Mouse (Mus musculus) c-Kit-positive CD71-negative TER-119-negative erythroid progenitor cells, embryonic 14.5 days (primary cell): Measurements from ENCODE around the gene Hist1h4k.
"Not testable (repeated sequence)": the region's sequence is repeated elsewhere in the genome, so short reads cannot be mapped to it uniquely, and the experiment has no call there.

Experiments used
- DNase-seq: peaks from one replicate; pipeline ENCODE4 v3.0.0-alpha.2; 2013; ENCODE audit warnings: low read depth

Hist1h4k gene

GRCm38 (mm10) chr13:21754294-21755001, 4.1 kb upstream of the Hist1h4k start:
- peak; percentile 50 for DNase-seq

- peak; percentile 87 for DNase-seq
These were observed 3.4 kb upstream of the Hist1h4k start, which contains the start of the genes Hist1h2ak and Hist1h2bn for GRCm38 (mm10) chr13:21753524-21754285. Hist1h2ak (minus strand) TSS chr13:21753827. Hist1h2bn (plus strand) TSS chr13:21754123.

DNA sequence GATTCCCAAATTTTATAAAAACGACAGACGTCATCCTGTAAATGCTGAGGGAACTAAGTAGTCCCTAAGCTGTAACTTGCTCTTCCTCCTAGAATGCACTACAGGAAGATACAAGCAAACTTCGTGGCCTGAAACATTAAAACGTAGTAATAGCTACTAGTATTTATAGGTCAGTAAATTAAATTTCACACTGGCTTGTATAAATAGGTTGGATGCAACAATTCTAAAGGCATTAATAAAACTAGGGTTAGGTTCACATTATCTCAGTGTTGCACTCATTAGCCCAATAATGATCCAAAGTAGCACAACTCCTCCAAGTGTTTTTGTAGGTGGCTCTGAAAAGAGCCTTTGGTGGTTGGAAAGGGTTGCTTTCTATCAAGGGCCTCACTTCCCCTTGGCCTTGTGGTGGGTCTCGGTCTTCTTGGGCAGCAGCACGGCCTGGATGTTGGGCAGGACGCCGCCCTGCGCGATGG, 2.8 kb upstream of the Hist1h4k start:
- DNase-seq = no peak

DNA sequence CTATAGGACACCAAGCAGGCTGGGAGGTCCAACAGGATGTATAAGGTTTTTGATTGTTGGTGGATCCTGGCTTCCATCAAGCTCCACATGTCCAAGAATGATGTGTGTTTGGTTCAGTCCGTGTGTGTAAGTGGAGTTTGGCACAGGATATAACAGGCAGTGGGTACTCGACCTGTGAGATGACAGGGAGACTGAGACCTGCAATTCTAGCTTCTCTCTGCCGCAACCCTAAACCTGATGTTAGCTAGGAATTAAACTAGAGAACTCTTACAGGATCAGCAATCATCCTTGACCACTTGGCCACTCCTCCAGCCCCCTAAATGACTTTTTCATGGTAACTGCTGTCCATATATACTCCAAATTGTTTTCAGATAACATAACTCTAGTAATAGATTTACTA, 2.1 kb upstream of the Hist1h4k start:
- DNase-seq = no peak

DNA sequence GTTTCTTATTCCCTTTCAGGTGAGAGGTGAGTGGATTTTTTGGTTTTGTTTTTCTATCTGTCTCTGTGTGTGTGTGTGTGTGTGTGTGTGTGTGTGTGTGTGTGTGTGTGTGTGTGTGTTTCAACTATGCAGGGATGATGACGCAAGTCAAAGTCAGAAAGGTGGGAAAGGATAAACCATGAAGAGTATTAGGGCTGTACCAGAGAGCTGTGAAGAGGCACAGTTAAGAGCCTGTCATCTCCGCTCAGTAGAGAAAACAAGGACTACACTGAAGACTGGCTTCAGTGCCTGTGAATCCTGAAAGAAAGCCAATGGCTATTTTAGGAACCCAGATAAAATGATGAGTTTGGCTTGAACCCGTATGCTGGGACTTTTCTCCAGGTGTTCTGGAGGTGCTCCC, 1.5 kb upstream of the Hist1h4k start:
- DNase-seq = no peak

- no peak for DNase-seq
These were observed 1.1 kb upstream of the Hist1h4k start for GRCm38 (mm10) chr13:21751417-21751816.

- DNase-seq = no peak
These were observed 732 bp downstream of the Hist1h4k start for GRCm38 (mm10) chr13:21749387-21750158.

DNA sequence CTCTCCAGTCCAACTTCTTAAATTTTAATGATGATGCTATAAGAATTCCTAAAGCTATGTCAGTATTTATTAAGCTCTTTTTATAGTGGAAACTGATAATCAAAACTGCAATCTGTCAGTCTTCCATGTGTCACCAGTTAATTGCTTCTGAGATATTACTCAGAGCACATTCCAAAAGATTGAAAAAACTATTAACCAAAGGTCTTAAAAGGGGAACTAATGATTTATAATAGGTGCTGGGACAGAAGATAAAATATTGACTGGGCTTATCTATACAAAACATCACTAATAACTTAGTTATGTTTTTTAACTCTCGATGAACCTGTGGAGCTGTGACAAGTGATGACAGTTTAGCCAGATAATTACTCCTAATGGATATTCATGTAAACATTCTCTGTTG, 5.3 kb downstream of the Hist1h4k start:
- DNase-seq = no peak

GRCm38 (mm10) chr13:21734906-21735767, 15.2 kb downstream of the Hist1h4k start, which contains the start of gene Hist1h4j:
Hist1h4j (plus strand) TSS chr13:21735064.
- DNase-seq = peak; percentile 71

DNA sequence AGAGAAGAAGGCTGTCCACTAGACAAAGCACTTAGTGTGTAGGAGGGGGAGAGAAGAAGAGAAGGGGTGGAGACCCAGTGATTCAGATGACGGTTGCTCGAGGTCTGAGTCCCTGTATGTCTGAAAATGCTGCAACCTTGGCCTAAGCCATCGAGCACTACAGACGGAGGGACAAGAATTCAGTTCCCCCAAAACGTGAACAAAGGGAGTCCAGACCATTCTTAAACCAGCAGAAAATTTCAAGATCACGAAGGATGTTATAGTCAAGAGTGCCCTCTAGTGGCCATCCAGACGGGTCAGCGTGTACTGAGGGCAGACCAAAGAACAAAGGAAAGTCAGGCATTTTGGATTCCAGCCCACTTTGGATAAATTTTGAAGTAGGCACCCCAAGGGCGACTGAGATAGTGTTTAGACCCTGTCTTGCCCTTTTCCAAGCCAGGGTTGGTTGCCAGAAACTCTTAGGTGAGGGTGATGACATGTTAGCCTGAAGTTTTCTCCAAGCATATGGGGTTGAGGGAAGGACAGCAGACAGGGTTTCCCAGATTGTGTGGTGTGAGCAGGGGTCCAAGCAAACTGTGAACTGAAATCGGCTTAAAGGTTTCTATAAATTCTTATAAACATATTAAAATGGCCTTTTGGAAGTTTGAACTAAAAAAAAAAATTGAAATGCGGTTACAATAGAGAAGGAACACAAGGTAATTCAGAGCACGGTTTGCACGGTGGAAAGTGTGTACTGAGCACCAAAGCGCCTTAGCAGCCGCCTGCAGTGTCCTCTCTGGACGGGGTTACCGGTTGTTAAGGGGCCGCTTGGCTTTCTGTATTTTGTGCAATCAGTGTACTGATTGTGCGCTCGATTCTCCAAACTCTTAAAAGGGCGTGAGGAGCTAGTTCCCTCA, 16.0 kb downstream of the Hist1h4k start:
- DNase-seq = peak; percentile 81

- DNase-seq = no peak
These were observed 16.8 kb downstream of the Hist1h4k start for GRCm38 (mm10) chr13:21733466-21733865.

- DNase-seq = no peak
These were observed 20.8 kb downstream of the Hist1h4k start for GRCm38 (mm10) chr13:21729544-21729943.

DNA sequence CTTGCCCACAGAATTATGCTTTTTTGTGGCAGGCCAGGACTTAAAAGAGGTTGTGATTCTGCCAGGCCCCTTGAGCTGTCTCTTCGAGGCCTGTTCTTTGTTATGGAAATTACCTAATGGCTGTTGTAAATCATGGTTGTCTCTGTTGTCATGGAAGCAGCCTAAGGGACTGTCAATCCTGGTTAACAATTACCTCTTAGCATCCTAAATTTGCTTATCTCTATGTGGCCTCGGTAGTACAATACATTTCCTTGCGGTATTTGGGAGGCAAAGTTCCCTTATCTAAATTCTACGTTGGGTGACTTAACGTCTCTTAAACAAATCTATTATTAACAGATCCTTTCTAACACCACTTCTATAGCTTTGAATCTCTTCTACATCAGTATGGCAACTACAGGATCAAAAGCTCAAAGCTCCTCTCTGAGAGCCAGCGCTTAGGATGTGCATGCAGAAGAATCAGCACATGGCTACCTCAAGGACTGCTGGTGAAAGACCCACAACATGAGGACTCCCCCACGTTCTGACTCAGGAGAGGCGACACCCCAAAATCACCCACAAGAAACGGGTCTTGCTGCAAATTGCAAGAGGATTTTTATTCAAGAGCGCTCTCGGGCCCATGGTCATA, 22.2 kb downstream of the Hist1h4k start:
- DNase-seq = no peak

DNA sequence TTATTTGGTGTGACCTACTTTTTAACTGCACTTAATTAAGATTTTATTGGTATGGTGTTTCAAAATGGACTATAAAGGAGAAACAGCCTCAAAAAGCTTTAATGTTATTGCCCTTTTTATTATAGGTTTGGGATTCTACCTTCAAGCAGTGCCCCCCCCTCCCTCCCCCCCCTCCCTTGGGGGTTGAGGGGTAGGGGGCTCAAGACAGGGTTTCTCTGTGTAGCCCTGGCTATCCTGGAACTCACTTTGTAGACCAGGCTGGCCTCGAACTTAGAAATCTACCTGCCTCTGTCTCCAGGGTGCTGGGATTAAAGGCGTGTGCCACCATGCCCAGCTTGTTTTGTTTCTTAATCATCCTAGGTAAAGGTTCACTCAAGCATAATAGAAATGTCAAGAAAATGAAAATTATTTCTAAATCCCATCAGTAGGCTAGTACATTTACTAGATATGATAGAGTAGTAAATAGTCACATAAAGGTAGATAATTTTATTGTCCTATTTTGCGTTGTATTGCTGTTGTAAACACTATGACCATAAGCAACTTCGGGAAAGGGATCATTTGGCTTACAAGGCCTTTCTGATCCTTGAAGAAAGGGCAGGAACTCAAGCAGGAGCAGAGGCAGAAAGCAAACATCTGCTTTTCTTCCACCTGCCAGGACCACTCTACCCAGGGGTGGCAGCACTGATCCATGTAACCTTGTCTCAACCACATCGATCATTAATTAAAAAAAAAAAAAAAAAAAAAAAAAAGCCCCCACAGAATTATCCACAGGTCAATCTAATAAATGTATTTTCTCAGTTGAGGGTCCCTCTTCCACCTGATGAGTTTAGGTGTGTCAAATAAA, 27.1 kb downstream of the Hist1h4k start:
- no peak for DNase-seq

GRCm38 (mm10) chr13:21722373-21722925, 27.9 kb downstream of the Hist1h4k start:
- no peak for DNase-seq

DNA sequence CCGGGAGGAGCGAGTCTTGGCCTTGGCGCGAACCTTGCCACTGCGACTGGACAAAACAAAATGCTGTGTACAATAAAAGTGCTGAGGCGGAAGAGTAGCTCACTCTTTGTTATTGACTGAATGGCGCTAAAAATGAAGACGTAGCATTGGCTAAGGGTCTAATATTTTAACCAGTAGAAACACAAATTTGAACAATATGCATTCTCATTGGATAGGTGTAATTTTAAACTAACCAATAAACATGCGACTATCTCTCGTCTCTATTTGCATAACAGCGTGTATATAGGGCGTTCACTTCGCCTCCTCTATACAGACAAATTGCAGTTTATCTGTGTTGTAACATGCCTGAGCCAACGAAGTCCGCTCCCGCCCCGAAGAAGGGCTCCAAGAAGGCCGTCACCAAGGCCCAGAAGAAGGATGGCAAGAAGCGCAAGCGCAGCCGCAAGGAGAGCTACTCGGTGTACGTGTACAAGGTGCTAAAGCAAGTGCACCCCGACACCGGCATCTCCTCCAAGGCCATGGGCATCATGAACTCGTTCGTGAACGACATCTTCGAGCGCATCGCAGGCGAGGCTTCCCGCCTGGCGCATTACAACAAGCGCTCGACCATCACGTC, 28.4 kb downstream of the Hist1h4k start, which contains the start of gene Hist1h2bm:
Gene Hist1h2bm, plus strand, starts transcription at position 288 of the 616 bp plus-strand sequence.
- DNase-seq = peak; percentile 77

DNA sequence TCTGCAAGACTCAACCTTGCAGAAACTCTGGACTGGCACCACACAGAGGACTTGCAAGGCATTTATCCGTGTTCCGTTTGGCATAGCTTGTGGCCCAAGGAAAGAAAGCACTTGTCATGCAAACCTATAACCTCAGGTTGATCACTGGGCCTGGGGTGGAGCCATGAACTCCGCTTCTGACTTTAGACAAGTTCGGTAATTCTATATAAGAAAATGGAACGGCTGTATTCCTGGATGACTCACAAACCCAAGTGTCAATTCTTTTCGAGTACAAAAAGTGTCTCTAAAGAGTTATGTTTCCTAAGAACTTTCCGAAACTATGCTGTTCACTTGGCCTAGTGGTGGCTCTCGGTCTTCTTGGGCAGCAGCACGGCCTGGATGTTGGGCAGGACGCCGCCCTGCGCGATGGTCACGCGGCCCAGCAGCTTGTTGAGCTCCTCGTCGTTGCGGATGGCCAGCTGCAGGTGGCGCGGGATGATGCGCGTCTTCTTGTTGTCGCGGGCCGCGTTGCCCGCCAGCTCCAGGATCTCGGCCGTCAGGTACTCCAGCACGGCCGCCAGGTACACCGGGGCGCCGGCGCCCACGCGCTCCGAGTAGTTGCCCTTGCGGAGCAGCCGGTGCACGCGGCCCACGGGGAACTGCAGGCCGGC, 29.1 kb downstream of the Hist1h4k start:
- not testable (repeated sequence) for DNase-seq
